Mouse (Mus musculus) small intestine, adult 2 months (tissue): ENCODE measurements around the gene Smarcal1. TPM values are rescaled to one million over a fixed set of nuclear protein-coding genes. Genes with fewer than 3 reads are reported as not detected.

Experiments used
- H3K27ac ChIP-seq: fragments of 200-500 bp; 2 replicates; pipeline ENCODE4 v1.5.1; 2012; ENCODE audit warnings: low read depth, low read length, control low read depth, inconsistent platforms; ENCODE audit not compliant: insufficient read depth
- H3K27me3 ChIP-seq: fragments of 200-500 bp; 2 replicates; pipeline ENCODE4 v1.6.1; 2012; ENCODE audit warnings: mild to moderate bottlenecking, moderate library complexity, low read length, inconsistent platforms; ENCODE audit not compliant: control insufficient read depth, insufficient read depth
- H3K36me3 ChIP-seq: fragments of 200-500 bp; 2 replicates; pipeline ENCODE4 v1.6.1; 2012; ENCODE audit warnings: mild to moderate bottlenecking, low read length, control low read depth, inconsistent platforms; ENCODE audit not compliant: control insufficient read depth, insufficient read depth
- H3K4me1 ChIP-seq: fragments of 200-500 bp; 2 replicates; pipeline ENCODE4 v1.6.1; 2012; ENCODE audit warnings: low read length, inconsistent platforms, mixed read lengths; ENCODE audit not compliant: control insufficient read depth, insufficient read depth, insufficient read length
- H3K4me3 ChIP-seq: fragments of 200-500 bp; 2 replicates; pipeline ENCODE4 v1.5.1; 2012; ENCODE audit warnings: low read depth, mild to moderate bottlenecking, control low read depth, inconsistent platforms, low read length, moderate library complexity
- CTCF ChIP-seq: fragments of 200-500 bp; IDR thresholded peaks from 2 replicates; pipeline ENCODE4 v1.5.1; 2012; ENCODE audit warnings: low read depth, mild to moderate bottlenecking, control low read depth, inconsistent platforms, low read length, moderate library complexity, mixed read lengths; ENCODE audit not compliant: insufficient replicate concordance, insufficient read length; ENCODE audit errors: extremely low read depth
- POLR2A ChIP-seq: fragments of 200-500 bp; IDR thresholded peaks from 2 replicates; pipeline ENCODE4 v1.6.1; 2012; ENCODE audit warnings: low read depth, mild to moderate bottlenecking, control low read depth, inconsistent platforms, low read length, moderate library complexity
- WGBS: fragments of 180-500 bp; shearing (Covaris S2); methylation state at CpG from one replicate; pipeline ENCODE4 v1.1.7; 2018; 5-methylcytosine and 5-hydroxymethylcytosine counted together
- polyA plus RNA-seq: library from polyadenylated mRNA; depleted of rRNA; stranded (reverse); fragments of >200 nt; gene quantifications from 2 replicates; pipeline ENCODE4 v1.2.3, GENCODE M21; 2012; rRNA removed

Smarcal1 gene
- 8.1 and 11.8 TPM in 2 replicates for polyA plus RNA-seq

DNA sequence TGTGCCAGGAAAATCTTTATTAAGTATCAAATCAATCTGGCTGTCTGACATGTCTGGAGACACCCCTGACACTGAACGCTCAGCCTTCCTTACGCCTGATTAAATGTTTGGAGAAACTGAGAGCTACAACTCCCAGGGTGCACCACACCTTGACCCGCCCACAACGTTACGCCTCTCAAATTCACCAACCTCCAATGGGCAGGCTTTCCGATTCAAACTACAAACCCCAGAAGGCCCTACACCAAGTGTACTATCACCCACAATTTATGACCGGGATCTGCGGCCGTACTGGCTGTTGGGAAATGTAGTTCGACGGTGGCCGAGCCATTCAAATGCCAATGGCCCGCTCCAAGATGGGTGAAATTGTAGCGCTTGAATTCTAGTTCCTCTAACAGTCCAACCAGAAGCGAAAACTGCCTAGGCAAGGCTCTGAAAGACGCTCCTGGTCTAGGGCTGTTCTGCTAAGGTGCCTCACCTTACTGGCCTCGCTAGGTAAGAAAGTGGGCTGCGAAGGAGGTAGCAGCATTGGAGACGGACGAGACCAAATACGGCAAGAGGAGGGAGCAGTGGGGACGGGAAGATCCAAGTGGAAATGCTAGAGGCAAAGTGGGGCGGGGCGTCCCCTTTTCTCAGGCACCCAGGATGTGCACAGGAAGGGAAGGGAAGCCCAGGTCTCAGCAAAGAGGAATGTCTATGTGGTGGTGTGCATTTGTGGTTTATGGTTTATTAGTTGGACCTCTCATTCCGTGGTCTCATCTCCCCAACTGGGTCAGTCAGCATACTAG is at the start of gene Smarcal1:
TSS of gene Smarcal1 (plus strand) at position 305 of the 785 bp plus-strand sequence.
- WGBS = under 1% methylated on average over 25 of the region's 25 CpGs
- peak within 1 kb of the TSS; percentile 61 for H3K27ac ChIP-seq
- TF ChIP-seq CTCF = no peak
- TF ChIP-seq POLR2A = 0 out of 2 replicates have a peak, but pooled peaks have one; percentile 51
- H3K27me3 ChIP-seq = no peaks in the 10 kb centered on the region
- peaks cover 12% of the 10 kb centered on the region for H3K36me3 ChIP-seq
- H3K4me3 ChIP-seq = peak within 1 kb of the TSS; percentile 81
- H3K4me1 ChIP-seq = peaks cover 1% of the 10 kb centered on the region; the same call in 1 of the 2 replicates

DNA sequence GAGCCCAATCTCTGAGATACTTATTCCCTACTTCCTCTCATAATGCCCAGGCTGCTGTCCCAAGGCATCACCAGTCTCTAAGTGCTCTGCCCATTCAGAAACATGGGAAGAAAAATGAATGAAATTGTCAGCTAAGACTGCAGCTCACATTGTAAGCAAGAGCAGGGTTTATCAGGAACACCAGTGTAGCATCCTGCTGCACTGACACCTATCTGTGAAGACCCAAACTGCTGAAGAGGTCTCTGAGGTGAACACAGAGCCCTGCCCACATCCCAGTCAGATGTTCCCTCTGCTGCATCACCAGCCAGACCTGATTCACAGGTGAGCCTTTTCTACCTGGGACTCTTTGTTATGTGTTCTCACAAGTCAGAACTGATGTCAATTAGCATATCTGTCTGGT is 49.6 kb upstream of the Smarcal1 start:
- H3K27me3 ChIP-seq = peaks cover 3% of the 10 kb centered on the region; the same call in 1 of the 2 replicates
- no peak for TF ChIP-seq POLR2A
- TF ChIP-seq CTCF = no peak

DNA sequence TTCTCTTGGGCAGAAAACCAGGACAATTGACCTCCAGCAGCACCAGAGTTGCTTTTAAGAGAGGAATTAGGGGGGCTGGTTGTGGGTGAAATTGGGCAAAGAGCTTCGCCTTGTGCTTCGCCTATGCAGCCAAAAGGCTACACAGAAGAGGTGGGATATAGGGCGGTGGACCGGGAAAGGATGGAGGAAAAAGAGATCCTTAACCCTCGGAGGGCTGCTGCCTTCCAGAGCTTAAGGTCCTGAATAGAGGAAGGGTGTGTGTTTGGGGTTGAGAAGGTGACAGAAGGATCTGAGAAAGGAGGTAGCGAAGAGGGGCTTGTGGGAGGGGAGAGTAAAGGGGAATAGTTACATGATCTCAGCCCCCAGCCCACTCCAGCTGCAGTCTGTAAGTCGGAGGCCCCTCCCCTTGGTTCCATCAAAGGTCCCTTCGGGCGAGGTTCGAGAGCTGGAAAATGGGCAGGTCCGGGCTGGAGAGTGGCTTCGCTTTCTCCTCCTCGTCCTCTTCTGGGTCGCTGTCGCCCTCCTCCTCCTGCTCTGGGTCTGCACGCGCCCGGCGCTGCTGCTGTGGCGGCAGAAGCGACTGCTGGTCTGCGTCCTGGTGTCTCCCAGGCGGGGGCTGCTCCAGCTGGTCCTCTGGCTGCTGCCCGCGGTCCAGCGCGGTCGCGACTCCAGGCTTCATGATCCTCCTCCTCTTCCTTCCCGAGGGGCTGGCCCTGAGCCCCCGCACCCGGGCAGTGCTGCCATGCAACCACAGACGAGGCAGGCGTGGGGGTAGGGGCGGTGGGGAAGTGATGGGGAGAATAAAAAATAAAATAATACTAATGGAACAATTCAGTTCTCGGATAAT is 47.1 kb upstream of the Smarcal1 start:
- 5% methylated on average over 36 of the region's 36 CpGs for WGBS
- no peak for TF ChIP-seq CTCF
- Histone ChIP-seq H3K36me3 (no peaks in the 10 kb centered on the region), H3K27me3 (peaks cover 3% of the 10 kb centered on the region; the same call in 1 of the 2 replicates), H3K4me3 (no peak overlapping the region), H3K27ac (no peak overlapping the region), H3K4me1 (no peaks in the 10 kb centered on the region)

More for the DNA sequence above, 49.6 kb upstream of the Smarcal1 start:
- Histone ChIP-seq H3K4me1 (no peaks in the 10 kb centered on the region), H3K4me3 (no peak overlapping the region), H3K36me3 (no peaks in the 10 kb centered on the region), H3K27ac (no peak overlapping the region)

DNA sequence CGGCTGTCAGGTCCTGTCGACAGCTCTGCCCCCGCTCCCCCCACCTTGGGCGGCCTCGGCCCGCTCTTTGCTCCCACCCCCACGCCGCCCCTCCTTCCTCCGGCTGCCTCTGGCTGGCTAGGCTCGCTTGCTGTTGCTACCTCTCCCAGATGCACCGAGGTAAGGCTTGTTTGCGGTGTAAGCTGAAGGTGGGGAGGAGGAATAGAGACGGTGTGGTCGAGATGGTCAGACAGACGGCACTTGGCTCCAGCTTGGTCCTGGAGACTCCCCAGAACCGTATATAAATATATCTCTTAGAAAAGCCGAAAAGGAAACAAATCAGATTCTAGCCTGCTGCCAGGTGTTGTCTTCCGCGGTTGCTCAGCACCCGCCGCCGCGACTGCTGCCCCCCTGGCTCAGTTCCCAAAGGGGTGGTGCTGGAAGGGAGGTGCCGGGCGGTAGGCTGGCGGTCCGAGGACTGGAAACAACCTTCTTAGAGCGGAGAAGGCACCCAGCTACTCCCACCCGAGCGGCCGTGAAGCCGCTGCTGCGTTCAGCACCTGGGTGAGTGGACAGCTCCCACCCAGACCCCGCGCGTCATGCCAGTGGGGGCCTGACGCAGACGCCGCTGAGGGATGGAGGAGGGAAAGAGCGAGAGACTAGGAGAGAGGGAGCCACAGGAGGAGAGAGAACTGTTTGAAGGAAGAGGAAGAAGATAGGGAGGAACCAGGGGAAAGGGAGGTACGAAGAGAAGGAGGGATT is 46.3 kb upstream of the Smarcal1 start, which contains the start of gene March4:
TSS of gene March4 (minus strand) at position 320 of the 741 bp plus-strand sequence.
- no peak within 1 kb of the TSS for H3K27ac ChIP-seq
- no peaks in the 10 kb centered on the region for H3K4me1 ChIP-seq
- no peak within 1 kb of the TSS for H3K4me3 ChIP-seq
- TF ChIP-seq POLR2A (no peak), CTCF (no peak)
- 3% methylated on average over 41 of the region's 41 CpGs for WGBS
- H3K36me3 ChIP-seq = no peaks in the 10 kb centered on the region
- peaks cover 3% of the 10 kb centered on the region; the same call in 1 of the 2 replicates for H3K27me3 ChIP-seq

DNA sequence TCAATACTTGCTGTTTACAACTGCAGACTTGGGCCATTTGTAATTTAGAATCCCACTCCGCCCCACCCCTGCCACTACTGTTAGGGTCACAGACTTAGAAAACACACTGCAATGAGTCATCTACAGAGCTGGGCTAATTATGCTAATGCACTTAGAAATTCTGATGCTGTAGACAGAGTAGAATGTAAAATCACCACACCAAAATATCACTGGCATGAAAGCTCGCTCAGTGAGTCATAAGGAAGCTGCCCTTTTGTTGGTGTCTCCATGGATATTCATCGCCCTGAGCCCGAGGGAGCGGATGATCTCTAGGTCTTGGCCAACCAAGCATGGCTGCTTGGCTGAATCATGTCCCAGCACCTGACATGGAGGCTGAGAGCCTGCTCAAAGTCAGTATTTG is 44.8 kb upstream of the Smarcal1 start:
- Histone ChIP-seq H3K27me3 (peaks cover 3% of the 10 kb centered on the region; the same call in 1 of the 2 replicates), H3K4me3 (no peak overlapping the region), H3K36me3 (no peaks in the 10 kb centered on the region), H3K4me1 (no peaks in the 10 kb centered on the region), H3K27ac (no peak overlapping the region)
- WGBS = 82% methylated on average over 5 of the region's 5 CpGs
- TF ChIP-seq CTCF (no peak), POLR2A (no peak)

DNA sequence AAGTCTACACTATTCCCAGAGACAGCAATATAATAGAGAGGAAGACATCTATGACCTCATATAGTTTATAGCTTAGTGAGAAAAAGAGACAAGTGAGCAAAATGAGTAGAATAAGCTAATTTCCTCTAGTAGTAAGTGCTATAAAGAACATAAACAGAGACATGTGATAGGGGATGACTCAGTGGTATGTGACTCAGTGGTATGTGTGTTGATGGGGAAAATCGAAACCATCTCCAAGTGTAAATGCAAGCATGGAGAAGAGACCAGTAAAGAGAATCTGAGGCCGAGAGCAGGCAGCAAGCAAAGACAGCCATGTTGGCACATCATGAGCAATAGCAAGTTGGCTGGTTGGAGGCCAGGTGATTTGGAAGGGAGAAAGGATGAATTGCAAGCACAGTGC is 32.7 kb upstream of the Smarcal1 start:
- WGBS = 72% methylated on average over 2 of the region's 2 CpGs
- Histone ChIP-seq H3K27ac (no peak overlapping the region), H3K4me3 (no peak overlapping the region), H3K4me1 (no peaks in the 10 kb centered on the region), H3K27me3 (no peaks in the 10 kb centered on the region), H3K36me3 (no peaks in the 10 kb centered on the region)
- no peak for TF ChIP-seq CTCF
- no peak for TF ChIP-seq POLR2A
